7 mouse cellular contexts compared by ENCODE assay signal in genomic region chr3:83994217-83994839, GRCm38 (mm10). TPM values are rescaled to one million over a fixed set of nuclear protein-coding genes. Genes with fewer than 3 reads are reported as not detected.
DNase-seq lines count a peak whose midpoint lies in the region; ATAC-seq lines count a peak whose summit lies in the region.

No protein-coding gene starts in this region.

- WGBS in embryonic facial prominence, embryonic 11.5 days, result 19% methylated on average over 8 of the region's 8 CpGs
- WGBS in kidney, embryonic 14.5 days, result 31% methylated on average over 8 of the region's 8 CpGs

- peaks cover 9% of the 10 kb centered on the region for H3K4me1 ChIP-seq in embryonic facial prominence, embryonic 11.5 days (ENCODE audit: control insufficient read depth, insufficient read depth, low read length)
- peaks cover 28% of the 10 kb centered on the region for H3K4me1 ChIP-seq in kidney, embryonic 14.5 days (ENCODE audit: control insufficient read depth, insufficient read depth, low read length)

- no peaks in the 10 kb centered on the region for H3K27me3 ChIP-seq in embryonic facial prominence, embryonic 11.5 days (ENCODE audit: control insufficient read depth, insufficient read depth, low read length)
- H3K27me3 ChIP-seq in kidney, embryonic 14.5 days (ENCODE audit: control insufficient read depth, insufficient read depth, low read length), result no peaks in the 10 kb centered on the region

- H3K4me3 ChIP-seq in embryonic facial prominence, embryonic 11.5 days (ENCODE audit: low read depth, low read length), result no peak overlapping the region
- H3K4me3 ChIP-seq in kidney, embryonic 14.5 days (ENCODE audit: low read length), result no peak overlapping the region

- no peak for ATAC-seq in embryonic facial prominence, embryonic 11.5 days (replicated peaks; ENCODE audit: insufficient number of reproducible peaks, low FRiP score, low TSS enrichment, low read depth)
- ATAC-seq in kidney, embryonic 14.5 days (ENCODE audit: low FRiP score, low TSS enrichment), result peak; percentile 75
- ATAC-seq in inflammation-experienced regulatory T-cells, adult 6 months, result no peak
- ATAC-seq in megakaryocyte-erythroid progenitor cell, adult 5-6 weeks (replicated peaks; ENCODE audit: low FRiP score, low TSS enrichment, poor library complexity, severe bottlenecking), result no peak

- no peak overlapping the region; the same call in 1 of the 2 replicates for H3K27ac ChIP-seq in embryonic facial prominence, embryonic 11.5 days (replicated peaks; ENCODE audit: low read depth, low read length)
- H3K27ac ChIP-seq in kidney, embryonic 14.5 days (ENCODE audit: low read depth, low read length), result no peak overlapping the region

- DNase-seq in NIH3T3 (ENCODE audit: low read depth), result peak; percentile 75
- DNase-seq in embryonic facial prominence, embryonic 11.5 days (ENCODE audit: low spot score), result peak; percentile 76
- peak; percentile 51 to 72 for DNase-seq in lung, postnatal 4 days
- DNase-seq in B cell, adult 2 months, result no peak

- H3K9me3 ChIP-seq in embryonic facial prominence, embryonic 11.5 days (replicated peaks; ENCODE audit: control insufficient read depth, low read length), result no peaks in the 10 kb centered on the region
- no peaks in the 10 kb centered on the region for H3K9me3 ChIP-seq in kidney, embryonic 14.5 days (ENCODE audit: control insufficient read depth, low read length)

- H3K4me2 ChIP-seq in embryonic facial prominence, embryonic 11.5 days (ENCODE audit: low read depth, low read length), result no peak overlapping the region
- no peak overlapping the region for H3K4me2 ChIP-seq in kidney, embryonic 14.5 days (replicated peaks; ENCODE audit: low read depth, low read length)

- H3K9ac ChIP-seq in embryonic facial prominence, embryonic 11.5 days (replicated peaks; ENCODE audit: low read length), result no peak overlapping the region
- H3K9ac ChIP-seq in kidney, embryonic 14.5 days (ENCODE audit: low read depth, low read length), result no peak overlapping the region

- no peaks in the 10 kb centered on the region; the same call in 1 of the 2 replicates for H3K36me3 ChIP-seq in embryonic facial prominence, embryonic 11.5 days (replicated peaks; ENCODE audit: control insufficient read depth, insufficient read depth, low read depth, low read length)
- no peaks in the 10 kb centered on the region for H3K36me3 ChIP-seq in kidney, embryonic 14.5 days (ENCODE audit: control insufficient read depth, insufficient read depth, low read length)

RNA-seq across cellular contexts. Expression of gene Tmem131l, which starts 45.6 kb away (rescaled TPM):
- 83.2 and 84.2 TPM in 2 replicates for polyA plus RNA-seq in embryonic facial prominence, embryonic 11.5 days (2014; fragmentation: Nextera tagmentation; extraction: Ambion mirVana)
- 45.3 and 53.1 TPM in 2 replicates for polyA plus RNA-seq in kidney, embryonic 14.5 days (2014; fragmentation: Nextera tagmentation; extraction: Ambion mirVana)
- polyA plus RNA-seq in inflammation-experienced regulatory T-cells, adult 6 months (2017; shearing (Covaris generic)), result 10 to 100 TPM; 34.7 to 39.7 (median 36.1) TPM
- total RNA-seq in megakaryocyte-erythroid progenitor cell, adult 5-6 weeks (2014; fragmentation: Nextera tagmentation), result 103 and 106 TPM in 2 replicates
- total RNA-seq in megakaryocyte-erythroid progenitor cell, adult 5-6 weeks (2017), result 32.7 and 42.1 TPM in 2 replicates

Comparison
In these comparisons a context has a peak if more than half of its experiments do, and no peak if none do; other contexts are left out.
1. DNase-seq: peak in NIH3T3 (single experiment), embryonic facial prominence, embryonic 11.5 days (single experiment) and lung, postnatal 4 days (2 of 2); none in B cell, adult 2 months (0 of 2).